ENCODE assay signal across 22 mouse cellular contexts in genomic region chr8:64281598-64281997, GRCm38 (mm10).
DNase-seq lines count a peak whose midpoint lies in the region; ATAC-seq lines count a peak whose summit lies in the region.
"Had no signal": no experiment of that assay in that cellular context is flagged by ENCODE, and none has a peak within 500 bp of the region (broad histone marks: within the 10 kb centered on the region; RNA-seq: fewer than 3 reads in every experiment).

No protein-coding gene starts in this region.

- no peak overlapping the region for H3K9ac ChIP-seq in forebrain, embryonic 14.5 days (ENCODE audit: low read length)
- H3K9ac ChIP-seq: embryonic facial prominence, embryonic 13.5 days; forebrain, embryonic 15.5 days; hindbrain, embryonic 12.5 days; intestine, embryonic 15.5 days had no signal

- no peaks in the 10 kb centered on the region for H3K36me3 ChIP-seq in forebrain, embryonic 14.5 days (ENCODE audit: control insufficient read depth, insufficient read depth, low read length)
- no peaks in the 10 kb centered on the region for H3K36me3 ChIP-seq in forebrain, embryonic 10.5 days (replicated peaks)
- H3K36me3 ChIP-seq: embryonic facial prominence, embryonic 13.5 days; forebrain, embryonic 15.5 days; G1E; heart, embryonic 10.5 days; hindbrain, embryonic 12.5 days; intestine, embryonic 15.5 days had no signal

- peak; percentile 86 for ATAC-seq in cerebellum, adult (ENCODE audit: insufficient number of reproducible peaks, low FRiP score, low TSS enrichment)
- ATAC-seq in forebrain, embryonic 14.5 days = peak; percentile 55; the same call in 1 of the 2 replicates
- ATAC-seq: CD4-positive, CD25-positive, alpha-beta regulatory T cell, adult 4 months; forebrain, embryonic 15.5 days; intestine, embryonic 15.5 days had no signal

- no peak for DNase-seq in cerebellum, postnatal 4 days (ENCODE audit: low spot score in 2 of 2)
- DNase-seq in forebrain, embryonic 14.5 days (ENCODE audit: low spot score) = peak; percentile 32
- DNase-seq in forebrain, embryonic 10.5 days (ENCODE audit: extremely low spot score, low spot score) = no peak
- DNase-seq in kidney, postnatal 36 days = peak; percentile 6 to 13
- DNase-seq in kidney, adult 8-10 months = no peak
- DNase-seq in Muller cell, postnatal 12 days (ENCODE audit: inconsistent ontology term) = peak; percentile 19
- DNase-seq in left cerebral cortex, postnatal 10 days (ENCODE audit: extremely low spot score in 1 of 2, low spot score in 2 of 2) = no peak
- DNase-seq: adrenal gland, postnatal 10 days; B cell, adult 2 months; cerebellum, adult 8-10 months; gastrocnemius, postnatal 10 days; heart, adult 18-20 months; heart, postnatal 10 days; heart, postnatal 4 days had no signal

- WGBS in forebrain, embryonic 14.5 days = 31% methylated on average over 3 of the region's 3 CpGs
- WGBS in forebrain, embryonic 10.5 days = 56% methylated on average over 3 of the region's 3 CpGs

- H3K27me3 ChIP-seq in forebrain, embryonic 14.5 days (replicated peaks; ENCODE audit: control insufficient read depth, insufficient read depth, low read length) = no peaks in the 10 kb centered on the region
- H3K27me3 ChIP-seq in forebrain, embryonic 10.5 days (ENCODE audit: poor library complexity, severe bottlenecking) = no peaks in the 10 kb centered on the region
- H3K27me3 ChIP-seq: embryonic facial prominence, embryonic 13.5 days; forebrain, embryonic 15.5 days; hindbrain, embryonic 12.5 days; intestine, embryonic 15.5 days had no signal

- no peak overlapping the region for H3K4me3 ChIP-seq in forebrain, embryonic 14.5 days (ENCODE audit: low read depth, low read length)
- no peak overlapping the region for H3K4me3 ChIP-seq in forebrain, embryonic 10.5 days
- H3K4me3 ChIP-seq: embryonic facial prominence, embryonic 13.5 days; forebrain, embryonic 15.5 days; heart, embryonic 10.5 days; hindbrain, embryonic 12.5 days; intestine, embryonic 15.5 days had no signal

- H3K4me1 ChIP-seq in forebrain, embryonic 14.5 days (ENCODE audit: control insufficient read depth, insufficient read depth, low read length) = peaks cover 4% of the 10 kb centered on the region
- no peaks in the 10 kb centered on the region for H3K4me1 ChIP-seq in forebrain, embryonic 10.5 days
- H3K4me1 ChIP-seq: embryonic facial prominence, embryonic 13.5 days; forebrain, embryonic 15.5 days; heart, embryonic 10.5 days; hindbrain, embryonic 12.5 days; intestine, embryonic 15.5 days had no signal

- no peak overlapping the region for H3K4me2 ChIP-seq in forebrain, embryonic 14.5 days (ENCODE audit: low read length)
- H3K4me2 ChIP-seq: embryonic facial prominence, embryonic 13.5 days; forebrain, embryonic 15.5 days; hindbrain, embryonic 12.5 days; intestine, embryonic 15.5 days had no signal

- H3K9me3 ChIP-seq in forebrain, embryonic 14.5 days (replicated peaks; ENCODE audit: control insufficient read depth, low read length) = no peaks in the 10 kb centered on the region
- H3K9me3 ChIP-seq in forebrain, embryonic 10.5 days = no peaks in the 10 kb centered on the region
- H3K9me3 ChIP-seq: embryonic facial prominence, embryonic 13.5 days; forebrain, embryonic 15.5 days; G1E; heart, embryonic 10.5 days; hindbrain, embryonic 12.5 days; intestine, embryonic 15.5 days had no signal

- no peak overlapping the region for H3K27ac ChIP-seq in forebrain, embryonic 14.5 days (ENCODE audit: low read depth, low read length)
- no peak overlapping the region for H3K27ac ChIP-seq in forebrain, embryonic 10.5 days
- H3K27ac ChIP-seq: embryonic facial prominence, embryonic 13.5 days; forebrain, embryonic 15.5 days; heart, embryonic 10.5 days; hindbrain, embryonic 12.5 days; intestine, embryonic 15.5 days had no signal

- intact Hi-C loops in left cerebral cortex, postnatal 10 days (cut with DNase I) = no loop called here

Comparison
In these comparisons a context has a peak if more than half of its experiments do, and no peak if none do; other contexts are left out.
1. DNase-seq: peak in forebrain, embryonic 14.5 days (single experiment), kidney, postnatal 36 days (2 of 2) and Muller cell, postnatal 12 days (single experiment); none in cerebellum, postnatal 4 days (0 of 2), forebrain, embryonic 10.5 days (single experiment), kidney, adult 8-10 months (0 of 2) and left cerebral cortex, postnatal 10 days (0 of 2).